Mouse (Mus musculus) gastrocnemius, postnatal 36 days (tissue): Measurements from ENCODE around the gene Hif3a. TPM values are rescaled to one million over a fixed set of nuclear protein-coding genes. Genes with fewer than 3 reads are reported as not detected.
A peak's percentile ranks its signal among the peaks of the same experiment; 100 is the strongest.
"Not testable (repeated sequence)": the region's sequence is repeated elsewhere in the genome, so short reads cannot be mapped to it uniquely, and the experiment has no call there.

Experiments used
- DNase-seq, 2 experiments: peaks; one replicate each; pipeline ENCODE4 v3.0.0; 2022
- intact Hi-C: fragments of 180-260 bp; cut with DNase I; formaldehyde crosslinking; loops from one replicate; pipeline ENCODE4 v1.15.1; 2025
- long read RNA-seq, 2 experiments: library from polyadenylated mRNA; stranded (forward); transcript quantifications; one replicate each; pipeline ENCODE4 v2.0.0; 2021
- total RNA-seq, 2 experiments: library from RNA; stranded (reverse); gene quantifications; 2 replicates each; pipeline ENCODE4 v1.2.3; 2021

The Hif3a gene
- 1 to 10 TPM; 1.2 to 1.3 TPM for total RNA-seq
- long read RNA-seq, experiment 1, result 0 reads
- long read RNA-seq, experiment 2, result 0 reads

DNA sequence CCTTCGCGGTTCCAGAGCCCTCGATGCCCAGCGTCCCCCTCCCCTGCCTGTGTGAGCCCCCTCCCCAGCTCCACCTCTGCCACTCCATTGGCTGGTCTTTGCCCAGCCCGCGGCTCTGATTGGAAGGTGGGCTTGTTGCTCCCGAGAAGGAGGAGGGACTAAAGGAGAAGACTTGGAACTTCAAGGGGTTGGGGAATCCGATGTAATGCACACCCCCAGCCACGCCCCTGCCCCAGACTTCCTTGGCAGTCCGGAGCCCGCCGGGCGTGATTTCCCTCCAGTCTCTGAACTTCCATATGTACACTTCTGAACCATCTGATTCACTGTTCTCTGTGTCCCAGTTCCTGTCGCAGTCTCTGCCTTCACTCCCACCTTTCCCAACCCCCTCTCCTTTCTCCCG lies at the start of gene Hif3a:
Hif3a (minus strand) TSS at position 39 of the 400 bp plus-strand sequence.
- DNase-seq, result peak in 1 of 2 experiments; percentile 64
- intact Hi-C loops, result loop anchor here (5.0 kb wide), 1 partner anchor 130 kb away; no protein-coding TSS in a partner anchor

DNA sequence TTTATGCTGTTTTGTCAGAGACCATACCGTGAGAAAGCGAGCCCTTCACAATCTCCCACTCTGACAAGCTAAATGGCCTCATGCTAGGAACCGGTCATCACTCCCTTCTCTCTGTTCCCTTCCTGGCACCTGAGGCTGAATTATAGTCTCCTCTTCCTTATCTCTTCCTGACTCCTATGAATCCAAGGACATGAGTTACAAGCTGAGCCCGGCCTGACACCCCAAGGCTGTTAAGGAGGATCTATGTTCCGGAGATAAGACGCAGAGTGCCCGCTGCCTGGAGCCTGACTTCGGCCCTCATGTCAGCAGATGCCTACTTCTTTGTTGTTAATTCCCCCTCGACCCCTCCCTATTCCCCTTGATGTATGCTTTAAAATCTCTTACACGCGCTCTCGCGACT lies 39.4 kb upstream of the Hif3a start:
- intact Hi-C loops, result not testable (repeated sequence)

GRCm38 (mm10) chr7:17091280-17091679 lies 29.1 kb upstream of the Hif3a start:
- DNase-seq, result no peak
- intact Hi-C loops, result no loop called here

More for the DNA sequence above, 39.4 kb upstream of the Hif3a start:
- DNase-seq, result not testable (repeated sequence)

- no peak for DNase-seq
- intact Hi-C loops, result no loop called here
Measured at GRCm38 (mm10) chr7:17090058-17090585, 27.9 kb upstream of the Hif3a start.

DNA sequence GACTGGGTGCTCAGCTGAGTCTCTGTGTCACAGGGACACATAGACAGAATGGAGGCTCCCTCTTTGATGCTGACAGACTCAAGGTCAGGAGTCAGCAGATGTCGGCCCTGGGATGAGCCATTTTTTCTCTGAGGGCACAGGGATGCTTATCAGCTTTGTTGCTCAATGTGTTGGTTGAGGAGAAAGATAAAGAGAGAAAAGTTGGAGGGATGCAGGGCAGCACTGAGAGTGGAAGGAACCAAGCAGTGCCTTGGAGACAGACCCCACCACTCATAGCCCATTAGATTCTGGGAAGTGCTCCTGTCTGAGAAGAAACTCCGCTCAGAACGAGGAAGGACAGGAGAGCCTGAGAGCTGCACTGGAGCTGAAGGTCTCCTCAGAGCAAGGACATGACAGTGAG lies 25.5 kb upstream of the Hif3a start:
- intact Hi-C loops, result no loop called here

DNA sequence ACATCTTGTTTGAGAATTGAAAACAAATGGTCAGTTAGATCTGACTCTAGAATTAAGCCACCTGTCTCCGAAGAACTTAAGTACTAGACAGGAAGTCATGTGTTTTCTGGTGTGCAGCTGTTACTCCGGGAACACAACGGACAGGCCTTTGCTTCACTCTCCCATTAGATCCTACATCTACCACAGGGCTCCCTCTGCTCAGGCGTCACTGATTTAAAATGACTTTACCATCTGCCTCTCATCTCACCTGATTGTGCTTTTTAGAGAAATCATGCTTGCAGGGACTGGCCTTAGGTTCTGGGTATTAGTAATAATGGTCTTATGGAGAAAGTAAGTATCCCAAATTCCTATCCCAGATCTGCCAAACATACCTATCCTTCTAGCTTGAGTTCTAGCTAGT lies 20.5 kb upstream of the Hif3a start:
- intact Hi-C loops, result no loop called here
- DNase-seq, result no peak

More for the DNA sequence above, 25.5 kb upstream of the Hif3a start:
- no peak for DNase-seq

DNA sequence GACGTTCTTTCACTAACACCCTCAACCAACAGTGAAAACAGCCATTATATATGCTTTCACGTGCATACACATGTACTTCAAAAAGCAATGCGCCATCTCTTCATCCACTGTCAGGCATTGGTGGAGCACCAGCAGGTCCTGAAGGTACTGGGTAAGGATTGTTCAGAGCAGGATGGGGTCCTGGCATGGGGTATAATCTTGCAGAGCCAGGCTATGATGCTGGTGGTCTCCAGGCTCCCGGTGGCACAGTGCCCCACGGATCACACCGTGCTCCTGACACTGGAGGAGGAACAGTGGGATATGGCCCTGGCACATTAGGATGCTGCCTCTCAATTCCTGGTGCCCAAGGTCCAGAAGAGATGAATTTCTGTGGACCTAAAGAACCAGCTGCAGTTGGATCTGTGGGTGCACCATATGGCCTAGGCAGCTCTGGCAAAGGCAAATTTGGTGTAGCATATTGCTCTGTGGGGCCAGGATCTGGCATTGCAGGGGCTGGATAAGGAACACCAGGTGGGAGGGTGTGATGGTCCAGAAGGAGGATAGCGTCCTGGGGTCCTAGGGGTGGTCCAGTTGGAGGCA lies 15.9 kb upstream of the Hif3a start:
- DNase-seq, result no peak
- intact Hi-C loops, result no loop called here

- intact Hi-C loops, result no loop called here
- no peak for DNase-seq
Measured at GRCm38 (mm10) chr7:17076542-17076941, 14.3 kb upstream of the Hif3a start.

GRCm38 (mm10) chr7:17073904-17074615 lies 11.8 kb upstream of the Hif3a start, which contains the start of gene Psg16:
Psg16 (plus strand) TSS chr7:17074040.
- no peak for DNase-seq

DNA sequence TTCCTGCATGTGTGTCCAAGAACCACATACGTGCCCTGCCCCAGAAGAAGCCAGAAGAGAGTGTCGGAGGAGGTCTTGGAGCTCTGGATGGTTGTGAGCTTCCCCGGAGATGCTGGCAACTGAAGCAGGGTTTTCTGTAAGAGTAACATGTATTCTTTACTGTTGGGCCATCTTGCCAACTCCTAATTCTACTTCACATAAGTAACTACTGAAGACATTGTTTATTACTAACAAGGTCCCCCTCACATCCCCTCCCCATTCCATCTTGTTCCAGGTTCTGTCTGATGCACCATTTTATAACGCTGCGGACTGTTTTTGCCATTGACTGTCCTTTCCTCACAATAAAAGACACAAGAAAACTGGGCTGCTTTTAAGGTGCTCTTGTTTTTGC lies 11.3 kb upstream of the Hif3a start:
- no peak for DNase-seq
- intact Hi-C loops, result no loop called here

More at GRCm38 (mm10) chr7:17073904-17074615, 11.8 kb upstream of the Hif3a start, which contains the start of gene Psg16:
- intact Hi-C loops, result no loop called here

GRCm38 (mm10) chr7:17067651-17068050 lies 5.4 kb upstream of the Hif3a start:
- intact Hi-C loops, result loop anchor here (2.0 kb wide), 1 partner anchor 117 kb away; no protein-coding TSS in a partner anchor
- DNase-seq, result not testable (repeated sequence)

GRCm38 (mm10) chr7:17067000-17067399 lies 4.8 kb upstream of the Hif3a start:
- intact Hi-C loops, result loop anchor here (2.0 kb wide), 1 partner anchor 116 kb away; no protein-coding TSS in a partner anchor
- DNase-seq, result no peak

GRCm38 (mm10) chr7:17066412-17066811 lies 4.2 kb upstream of the Hif3a start:
- DNase-seq, result peak; percentile 75 to 79
- intact Hi-C loops, result loop anchor here (2.0 kb wide), 1 partner anchor 116 kb away; no protein-coding TSS in a partner anchor

DNA sequence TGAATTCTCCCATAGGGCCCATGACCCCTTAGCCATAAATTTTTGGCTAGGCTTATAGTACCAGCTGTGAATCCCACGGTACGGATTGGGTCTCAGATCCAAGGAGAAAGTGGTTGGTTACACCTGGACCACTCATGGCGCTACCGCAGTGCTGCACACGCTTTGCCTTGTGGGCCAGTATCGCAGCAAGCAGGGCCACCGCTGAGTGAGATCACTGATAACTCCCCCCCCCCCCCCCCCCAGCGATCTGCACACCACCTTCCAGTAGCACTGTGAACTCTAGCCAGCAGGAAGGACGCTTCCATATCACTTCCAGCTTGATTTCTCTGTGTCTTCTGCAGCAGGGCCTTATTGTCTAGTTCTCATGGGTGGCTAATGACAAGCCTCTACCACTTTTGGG lies 3.4 kb upstream of the Hif3a start:
- intact Hi-C loops, result loop anchor here (2.0 kb wide), 1 partner anchor 115 kb away; no protein-coding TSS in a partner anchor
- no peak for DNase-seq

- no peak for DNase-seq
- intact Hi-C loops, result loop anchor here (5.0 kb wide), 1 partner anchor 131 kb away; no protein-coding TSS in a partner anchor
Measured at GRCm38 (mm10) chr7:17062845-17063244, 618 bp upstream of the Hif3a start.

GRCm38 (mm10) chr7:17060782-17061605 lies 1.2 kb downstream of the Hif3a start:
- intact Hi-C loops, result loop anchor here (5.0 kb wide), 1 partner anchor 129 kb away; no protein-coding TSS in a partner anchor
- DNase-seq, result peak; percentile 39 to 62

GRCm38 (mm10) chr7:17060031-17060781 lies 2.0 kb downstream of the Hif3a start:
- intact Hi-C loops, result loop anchor here (5.0 kb wide), 1 partner anchor 128 kb away; no protein-coding TSS in a partner anchor
- DNase-seq, result peak; percentile 96 to 98

- no peak for DNase-seq
- intact Hi-C loops, result no loop called here
Measured at GRCm38 (mm10) chr7:17059463-17059844, 2.8 kb downstream of the Hif3a start.

GRCm38 (mm10) chr7:17058816-17059462 lies 3.3 kb downstream of the Hif3a start:
- DNase-seq, result peak; percentile 26 to 38
- intact Hi-C loops, result no loop called here
